Mouse (Mus musculus) lung, adult 18-20 months (tissue): ENCODE results near the gene Nudt2.
A peak's percentile ranks its signal among the peaks of the same experiment; 100 is the strongest.

Experiments
- DNase-seq, 2 experiments: peaks; one replicate each; pipeline ENCODE4 v3.0.0; 2022; ENCODE audit warnings: mixed read lengths in 2 of 2

Gene Nudt2

GRCm38 (mm10) chr4:41495076-41495475 is 30.1 kb downstream of the Nudt2 start:
- no peak for DNase-seq

- peak; percentile 36 to 55 for DNase-seq
Measured at GRCm38 (mm10) chr4:41495850-41496249, 30.9 kb downstream of the Nudt2 start.

DNA sequence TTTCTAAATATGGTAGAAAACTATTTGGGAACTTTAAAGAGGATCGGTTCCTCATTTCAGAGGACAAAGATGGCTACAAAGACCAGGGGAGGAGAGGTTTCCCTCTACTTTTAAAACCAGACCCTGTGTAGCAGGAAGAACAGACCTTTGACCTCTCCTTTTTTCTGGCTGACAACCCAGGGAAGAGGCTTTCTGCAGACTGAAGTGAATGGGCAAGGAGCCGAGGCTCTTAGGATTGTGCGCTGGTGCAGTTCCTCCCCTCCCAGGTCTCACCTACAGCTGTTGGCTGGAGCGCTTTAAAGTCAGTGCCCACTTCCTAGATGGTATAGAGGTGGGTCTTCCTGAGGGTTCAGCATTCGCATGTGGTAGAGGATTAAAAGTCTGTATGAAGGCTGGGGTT is 32.1 kb downstream of the Nudt2 start:
- no peak for DNase-seq

- DNase-seq, result no peak
Measured at GRCm38 (mm10) chr4:41497579-41497978, 32.6 kb downstream of the Nudt2 start.

- no peak for DNase-seq
Measured at GRCm38 (mm10) chr4:41497995-41498845, 33.3 kb downstream of the Nudt2 start.

GRCm38 (mm10) chr4:41498921-41499391 is 34.0 kb downstream of the Nudt2 start:
- DNase-seq, result no peak

DNA sequence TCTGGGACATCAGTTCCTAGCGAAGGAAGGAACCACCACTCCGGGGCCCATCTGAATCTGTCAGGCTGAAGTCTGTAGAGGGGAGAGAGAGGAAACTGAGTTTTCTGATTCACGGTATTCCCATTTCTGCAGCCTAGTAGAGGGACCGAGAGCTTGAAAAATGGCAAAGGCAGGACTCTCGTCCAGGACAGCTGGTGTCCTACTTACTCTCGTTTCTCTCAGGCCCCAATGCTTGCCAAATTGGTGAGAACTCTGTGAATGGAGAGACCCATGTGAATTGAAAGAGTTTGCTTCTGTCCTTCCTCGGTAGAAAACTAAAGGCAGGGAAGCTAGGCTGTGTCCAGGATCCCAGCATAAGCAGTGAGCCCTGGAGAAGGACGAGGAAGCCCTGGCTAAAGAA is 34.7 kb downstream of the Nudt2 start:
- no peak for DNase-seq

DNA sequence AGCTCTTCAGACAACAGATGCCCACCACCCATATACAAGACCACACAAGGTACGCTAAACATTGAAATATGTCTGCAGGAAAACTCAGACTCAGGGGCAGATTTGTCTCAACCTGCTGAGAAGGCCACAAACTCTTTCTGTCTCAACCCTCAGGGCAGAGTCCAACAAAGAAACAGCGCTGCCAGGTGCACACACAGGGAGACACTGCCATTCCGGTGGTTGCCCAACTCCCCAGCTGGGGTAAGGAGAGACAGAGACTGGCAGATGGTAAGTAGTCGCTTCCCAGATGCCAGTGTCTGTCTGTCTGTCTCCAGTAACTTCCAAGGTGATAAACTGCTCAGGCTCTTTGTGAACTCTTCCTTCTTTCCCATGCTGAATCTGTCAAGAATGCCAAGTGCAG is 35.8 kb downstream of the Nudt2 start:
- DNase-seq, result no peak

DNA sequence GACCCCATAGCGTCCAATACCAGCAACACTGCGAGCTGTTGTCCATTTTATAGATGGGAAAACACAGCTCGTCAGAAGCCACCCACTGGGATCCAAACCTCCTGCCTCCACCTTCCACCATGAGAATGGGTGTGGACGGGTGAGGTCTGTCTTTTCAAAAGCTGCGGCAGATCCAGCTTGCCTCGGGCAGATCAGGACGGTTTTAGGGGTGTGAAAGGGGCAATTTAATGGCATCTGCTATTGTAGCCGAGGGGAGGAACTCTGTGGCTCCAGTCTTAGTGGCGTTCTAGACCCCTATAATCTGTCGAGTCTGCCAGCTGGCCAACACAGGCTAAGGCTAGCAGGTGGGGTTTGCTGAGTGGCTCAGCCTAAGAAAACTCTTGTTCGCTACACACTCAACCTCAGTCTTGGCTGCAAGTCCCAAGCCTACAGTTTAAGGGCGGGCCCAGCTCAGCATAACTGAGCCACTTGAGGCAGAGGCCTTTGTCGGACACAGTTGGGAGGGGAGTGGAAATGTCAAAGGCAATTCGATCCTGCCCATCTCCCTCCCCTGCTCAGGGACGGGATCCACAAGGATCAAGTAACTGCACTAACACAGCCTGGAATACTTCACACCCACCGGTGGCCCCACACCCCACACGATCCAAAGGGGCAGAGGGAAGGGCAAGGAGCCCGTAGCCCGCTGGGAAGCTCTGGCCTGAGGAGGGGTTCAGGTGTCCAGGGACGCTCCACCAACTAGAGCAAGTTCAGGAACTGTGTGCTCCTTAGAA is 37.4 kb downstream of the Nudt2 start:
- peak; percentile 80 to 85 for DNase-seq

DNA sequence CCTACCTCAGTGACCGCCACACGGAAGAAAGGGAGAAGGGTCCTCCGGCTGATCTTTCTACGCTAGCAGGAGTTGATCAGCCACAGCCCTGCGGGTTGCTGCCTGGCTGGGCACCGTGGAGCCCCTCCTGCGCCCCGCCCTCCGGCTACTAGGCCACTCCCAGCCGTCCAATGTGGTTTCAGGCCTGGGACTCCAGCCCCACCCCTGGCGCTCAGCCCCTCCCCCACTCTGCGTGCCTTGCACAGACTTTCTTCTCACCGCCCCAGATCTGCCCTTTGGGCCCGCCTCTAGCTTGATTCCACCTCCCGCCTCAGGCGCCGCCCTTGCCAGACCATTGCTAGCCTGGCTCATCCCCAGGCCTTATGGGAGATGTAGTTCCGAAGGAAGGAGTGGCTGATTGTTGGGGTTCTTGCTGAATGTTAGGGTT is 38.0 kb downstream of the Nudt2 start, which contains the start of gene AI464131:
TSS of gene AI464131 (minus strand) at position 91 of the 427 bp plus-strand sequence.
- peak; percentile 98 to 100 for DNase-seq

DNA sequence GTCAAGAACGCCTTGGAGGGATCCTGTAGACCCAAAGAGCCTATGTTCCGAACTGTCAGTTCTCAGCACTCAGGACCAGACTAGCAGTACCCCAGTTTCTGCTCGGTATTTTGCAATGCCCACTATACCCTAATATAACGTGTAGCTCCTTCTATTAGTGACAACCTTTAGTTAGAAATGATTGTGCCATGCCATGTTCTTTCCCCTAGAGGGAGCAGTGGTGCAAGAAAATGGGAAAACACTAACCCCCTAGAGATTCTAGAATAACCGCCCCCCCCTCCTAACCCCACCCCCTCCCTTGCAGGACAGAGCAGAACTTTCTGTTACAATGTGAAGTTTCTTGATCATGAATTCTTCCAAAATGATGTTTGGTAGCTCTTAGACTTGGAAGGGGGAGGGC is 39.4 kb downstream of the Nudt2 start:
- DNase-seq, result no peak

- peak in 1 of 2 experiments; percentile 54 for DNase-seq
Measured at GRCm38 (mm10) chr4:41505131-41505551, 40.2 kb downstream of the Nudt2 start.

GRCm38 (mm10) chr4:41506156-41506555 is 41.2 kb downstream of the Nudt2 start:
- peak; percentile 72 to 80 for DNase-seq

DNA sequence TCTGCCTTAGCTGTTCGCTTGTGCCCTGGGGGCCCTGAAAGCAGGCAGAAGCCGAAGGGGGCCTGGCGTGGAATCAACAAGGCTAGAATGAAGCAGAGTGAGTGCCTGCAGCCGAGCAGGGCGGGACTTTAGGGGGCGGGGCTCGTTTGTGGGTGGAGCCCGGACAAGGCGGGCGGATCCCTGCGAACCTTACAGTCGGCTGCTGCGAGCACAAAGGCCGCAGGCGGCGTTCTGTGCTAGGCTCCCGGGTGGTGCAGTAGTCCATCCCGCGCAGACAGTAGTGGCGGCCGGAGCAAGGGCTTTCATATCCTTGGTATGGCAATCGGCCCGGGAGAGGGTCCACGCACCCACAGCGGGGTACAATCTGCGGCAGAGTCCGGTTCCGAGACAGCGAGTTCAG is 42.0 kb downstream of the Nudt2 start:
- peak; percentile 88 to 91 for DNase-seq

- peak in 1 of 2 experiments; percentile 45 for DNase-seq
Measured at GRCm38 (mm10) chr4:41507326-41507924, 42.5 kb downstream of the Nudt2 start.

- no peak for DNase-seq
Measured at GRCm38 (mm10) chr4:41507998-41508397, 43.0 kb downstream of the Nudt2 start.

- DNase-seq, result no peak
Measured at GRCm38 (mm10) chr4:41513309-41513708, 48.4 kb downstream of the Nudt2 start.

DNA sequence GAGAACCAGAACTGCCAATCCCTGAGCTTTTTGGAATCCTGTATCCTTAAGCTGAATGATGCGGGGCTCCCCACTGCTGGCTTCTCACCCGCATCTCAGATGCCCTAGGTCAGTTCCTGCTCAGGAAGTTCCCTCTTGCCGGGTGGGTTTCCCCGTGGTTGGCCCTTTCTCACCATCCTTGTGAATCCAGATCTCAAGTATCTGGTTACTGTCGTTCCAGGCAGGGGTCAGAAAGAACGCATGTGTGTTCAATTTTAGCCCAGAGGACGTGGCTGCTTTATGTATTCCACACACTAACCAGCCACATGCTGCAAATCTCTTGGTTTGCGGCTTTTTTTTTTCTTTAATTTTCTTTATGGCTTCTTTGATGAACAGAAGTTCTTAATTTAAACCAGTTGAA is 48.8 kb downstream of the Nudt2 start:
- DNase-seq, result no peak

DNA sequence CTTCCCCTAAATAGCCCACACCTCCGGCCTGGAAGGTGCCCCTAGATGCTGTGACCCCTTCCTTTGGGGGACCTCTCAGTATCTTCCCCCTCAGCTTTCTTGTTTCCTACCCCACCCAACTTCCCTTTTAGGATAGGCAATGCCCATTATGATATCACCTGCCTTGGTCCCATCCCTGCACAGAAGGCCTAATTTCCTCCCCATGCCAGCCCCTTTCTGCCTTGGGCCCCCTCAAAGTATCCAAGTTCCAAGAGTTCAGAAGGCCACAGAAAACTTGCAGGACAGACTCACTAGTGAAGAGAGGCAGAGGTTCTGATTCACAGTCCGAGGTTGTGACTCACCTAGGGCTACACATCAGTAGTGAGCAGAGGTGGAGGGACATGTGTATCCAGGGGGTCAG is 52.3 kb downstream of the Nudt2 start, which contains the start of gene 1110017D15Rik:
TSS of gene 1110017D15Rik (minus strand) at position 101 of the 400 bp plus-strand sequence.
- DNase-seq, result no peak

DNA sequence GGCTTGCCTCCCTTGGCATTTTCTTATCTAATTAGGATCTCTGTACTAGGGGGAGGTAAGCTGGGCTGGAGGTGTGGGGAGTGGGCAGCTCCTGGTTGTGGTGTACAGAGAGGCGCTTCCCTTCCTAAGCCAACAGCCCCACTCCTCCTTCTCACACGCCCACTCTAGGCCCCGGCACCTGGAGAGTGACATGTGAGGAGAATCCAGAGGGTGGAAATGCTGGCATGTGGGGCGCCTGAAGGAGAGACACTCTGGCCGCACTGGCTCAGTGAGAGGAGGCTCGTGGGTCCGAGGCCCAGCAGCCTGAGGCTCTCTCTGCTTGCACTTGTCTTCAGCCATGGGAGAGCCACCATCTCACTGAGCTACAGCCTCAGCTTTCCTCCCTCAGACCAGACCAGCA is 53.4 kb downstream of the Nudt2 start:
- no peak for DNase-seq

GRCm38 (mm10) chr4:41519195-41519594 is 54.2 kb downstream of the Nudt2 start:
- no peak for DNase-seq

- DNase-seq, result no peak
Measured at GRCm38 (mm10) chr4:41520641-41521040, 55.7 kb downstream of the Nudt2 start.

DNA sequence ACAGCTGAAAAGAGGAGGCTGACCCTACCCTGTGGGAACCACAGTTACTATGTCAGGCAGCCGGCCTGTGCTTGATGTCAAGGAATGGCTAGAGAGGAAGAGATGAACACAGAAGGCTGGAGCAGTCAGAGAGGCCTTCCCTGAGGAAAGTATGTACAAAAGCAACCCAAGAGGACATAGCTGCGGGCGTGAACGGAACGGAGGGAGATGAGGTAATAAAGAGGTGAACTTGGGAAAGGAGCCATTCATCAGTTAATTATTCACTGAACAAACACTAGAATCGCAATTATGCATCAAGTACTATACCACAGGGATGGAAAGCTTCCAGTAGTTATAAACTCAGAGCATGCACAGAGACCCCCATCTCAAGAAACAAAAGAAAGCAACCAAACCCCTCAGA is 57.2 kb downstream of the Nudt2 start:
- no peak for DNase-seq
